Mouse (Mus musculus): ENCODE measurements around the gene Fez1.

DNA sequence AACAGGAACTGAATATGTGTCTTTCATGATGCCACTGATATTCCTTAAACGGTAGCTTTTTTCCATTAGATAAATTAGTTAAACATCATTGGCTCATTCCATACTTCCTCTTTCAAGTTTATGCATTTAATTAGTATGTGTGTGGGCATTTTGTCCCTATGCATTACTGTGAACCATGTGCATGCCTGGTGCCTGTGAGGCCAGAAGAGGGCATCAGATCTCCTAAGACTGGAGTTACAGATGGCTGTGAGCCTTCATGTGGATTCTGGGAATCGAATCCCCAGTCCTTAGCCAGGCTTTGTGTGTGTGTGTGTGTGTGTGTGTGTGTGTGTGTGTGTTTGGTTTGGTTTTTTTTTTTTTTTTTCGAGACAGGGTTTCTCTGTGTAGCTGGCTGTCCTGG is 7.2 kb upstream of the Fez1 start:
- TF ChIP-seq GATA1 (IDR thresholded peaks at IDR 0.05; ENCODE audit: borderline replicate concordance, low read length) (no peak), FLI1 (IDR thresholded peaks at IDR 0.05; ENCODE audit: low read length) (no peak)
